Mouse (Mus musculus) heart, embryonic 16.5 days (tissue): ENCODE data around the gene Gm12117. TPM values are rescaled to one million over a fixed set of nuclear protein-coding genes. Genes with fewer than 3 reads are reported as not detected.

Experiments used
- ATAC-seq: fragments of 200-750 bp; cut with Nextera tagmentation; replicated peaks from 2 replicates; pipeline ENCODE4 v1.8.0; 2017; ENCODE audit warnings: moderate number of reproducible peaks; ENCODE audit not compliant: insufficient read depth, low FRiP score; ENCODE audit errors: extremely low read depth
- H3K27ac ChIP-seq: fragments of 300-500 bp; sonication (generic); 2 replicates; pipeline ENCODE4 v1.5.1; 2014; ENCODE audit warnings: mild to moderate bottlenecking, low read length, control low read depth, moderate library complexity
- H3K27me3 ChIP-seq: fragments of 300-500 bp; sonication (generic); 2 replicates; pipeline ENCODE4 v1.6.1; 2014; ENCODE audit warnings: low read length, mixed read lengths; ENCODE audit not compliant: control insufficient read depth, insufficient read depth
- H3K36me3 ChIP-seq: fragments of 300-500 bp; sonication (generic); 2 replicates; pipeline ENCODE4 v1.6.1; 2014; ENCODE audit not compliant: control insufficient read depth, insufficient read depth
- H3K4me1 ChIP-seq: fragments of 300-500 bp; sonication (generic); 2 replicates; pipeline ENCODE4 v1.6.1; 2014; ENCODE audit warnings: low read length, mixed read lengths; ENCODE audit not compliant: control insufficient read depth, insufficient read depth
- H3K4me2 ChIP-seq: fragments of 300-500 bp; sonication (generic); 2 replicates; pipeline ENCODE4 v1.6.1; 2014; ENCODE audit warnings: low read depth, mild to moderate bottlenecking, control low read depth, low read length
- H3K4me3 ChIP-seq: fragments of 300-500 bp; sonication (generic); 2 replicates; pipeline ENCODE4 v1.5.1; 2014; ENCODE audit warnings: mild to moderate bottlenecking, control low read depth, low read length
- H3K9ac ChIP-seq: fragments of 300-500 bp; sonication (generic); 2 replicates; pipeline ENCODE4 v1.6.1; 2014; ENCODE audit warnings: low read length, control low read depth
- H3K9me3 ChIP-seq: fragments of 300-500 bp; sonication (generic); replicated peaks from 2 replicates; pipeline ENCODE4 v1.6.1; 2016; ENCODE audit warnings: low read length; ENCODE audit not compliant: control insufficient read depth
- WGBS: fragments of 180-500 bp; shearing (Covaris S2); extraction: QIAGEN DNeasy Blood & Tissue Kit; methylation state at CpG from one replicate; pipeline ENCODE4 v1.1.7; 2014; 5-methylcytosine and 5-hydroxymethylcytosine counted together
- polyA plus RNA-seq: library from polyadenylated mRNA; unstranded; fragments of >200 nt; fragmentation: Nextera tagmentation; extraction: Ambion mirVana; gene quantifications from 2 replicates; pipeline ENCODE4 v1.2.1, GENCODE M21; 2015

Gene Gm12117
- not detected in 2 replicates for polyA plus RNA-seq

DNA sequence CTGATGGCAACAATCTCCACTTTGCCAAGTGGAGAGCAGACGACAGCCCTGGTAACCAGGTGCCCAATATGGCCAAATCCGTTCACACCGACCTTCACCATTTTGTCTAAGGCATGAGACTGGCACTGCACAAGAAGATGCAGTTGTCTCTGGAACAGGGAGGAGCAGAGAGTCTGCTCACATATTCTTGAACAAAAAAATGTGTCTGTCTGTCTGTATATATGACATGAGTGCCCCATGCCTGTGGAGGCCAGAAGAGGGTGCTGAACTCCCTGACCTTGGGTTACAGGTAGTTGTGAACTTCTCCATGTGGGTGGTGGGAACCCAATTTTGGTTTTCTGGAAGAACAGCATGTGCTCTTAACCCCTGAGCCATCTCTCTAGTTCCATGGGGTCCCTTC lies at the start of gene Gm12117:
TSS of gene Gm12117 (minus strand) at position 101 of the 400 bp plus-strand sequence.
- no peaks in the 10 kb centered on the region for H3K4me1 ChIP-seq
- no peaks in the 10 kb centered on the region for H3K36me3 ChIP-seq
- no peak within 1 kb of the TSS for H3K9ac ChIP-seq
- no peak for ATAC-seq
- no peak within 1 kb of the TSS for H3K4me2 ChIP-seq
- H3K9me3 ChIP-seq, result no peaks in the 10 kb centered on the region
- H3K27me3 ChIP-seq, result no peaks in the 10 kb centered on the region
- no peak within 1 kb of the TSS for H3K27ac ChIP-seq
- WGBS, result 97% methylated on average over 3 of the region's 3 CpGs
- H3K4me3 ChIP-seq, result no peak within 1 kb of the TSS

DNA sequence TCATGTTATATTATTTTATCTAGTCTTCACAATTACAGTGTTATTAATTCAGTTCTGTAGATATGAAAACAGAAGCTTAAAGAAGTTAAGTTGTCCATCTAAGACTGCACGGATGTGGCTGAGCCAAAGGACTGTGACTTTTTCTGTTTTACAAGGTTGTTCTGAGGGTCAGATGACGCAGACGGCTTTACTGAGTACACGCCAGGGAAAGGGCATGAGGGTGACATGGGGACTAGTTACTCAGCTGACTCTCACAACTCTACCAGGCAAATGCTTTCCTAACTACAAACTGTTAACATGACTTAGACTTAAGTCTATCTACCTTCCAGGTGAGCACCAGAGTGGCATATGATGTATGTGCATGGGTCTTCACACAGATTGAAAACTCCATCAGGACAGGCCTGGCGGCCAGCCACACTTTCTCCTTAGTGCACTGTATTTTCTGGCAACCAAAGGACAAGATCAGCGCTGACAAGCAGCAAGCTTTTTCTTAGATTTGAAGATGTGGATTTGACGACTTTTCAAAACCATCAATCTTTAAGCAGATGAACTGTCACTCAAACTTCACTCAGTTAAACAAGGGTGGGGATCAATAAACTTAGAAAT lies 42.6 kb upstream of the Gm12117 start:
- Histone ChIP-seq H3K4me1 (no peaks in the 10 kb centered on the region), H3K36me3 (no peaks in the 10 kb centered on the region), H3K9me3 (no peaks in the 10 kb centered on the region), H3K4me2 (no peak overlapping the region), H3K27me3 (no peaks in the 10 kb centered on the region), H3K27ac (no peak overlapping the region), H3K9ac (no peak overlapping the region), H3K4me3 (no peak overlapping the region)
- ATAC-seq, result no peak
- WGBS, result 80% methylated on average over 7 of the region's 7 CpGs

DNA sequence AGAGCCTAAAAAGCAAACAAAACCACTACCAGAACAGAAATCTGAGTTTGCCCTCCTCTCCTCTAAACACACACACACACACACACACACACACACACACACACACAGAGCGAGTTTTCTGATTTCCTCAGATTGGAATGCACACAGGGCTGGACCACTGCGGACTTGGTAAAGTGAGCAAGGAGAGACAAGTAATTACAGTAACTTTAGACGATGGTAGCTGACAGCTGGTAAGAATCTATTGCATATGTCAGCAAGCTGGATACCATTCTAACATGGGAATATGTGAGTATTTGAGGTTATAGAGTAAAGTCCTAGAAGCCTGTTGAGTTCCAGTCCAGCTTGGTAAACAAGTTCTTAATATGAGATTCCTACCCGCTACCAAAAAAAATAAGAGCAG lies 33.0 kb upstream of the Gm12117 start:
- Histone ChIP-seq H3K4me2 (no peak overlapping the region), H3K27me3 (no peaks in the 10 kb centered on the region), H3K4me1 (no peaks in the 10 kb centered on the region), H3K4me3 (no peak overlapping the region), H3K36me3 (no peaks in the 10 kb centered on the region), H3K9ac (no peak overlapping the region), H3K27ac (no peak overlapping the region), H3K9me3 (no peaks in the 10 kb centered on the region)
- no peak for ATAC-seq
- WGBS, result 75% methylated on average over 4 of the region's 4 CpGs

DNA sequence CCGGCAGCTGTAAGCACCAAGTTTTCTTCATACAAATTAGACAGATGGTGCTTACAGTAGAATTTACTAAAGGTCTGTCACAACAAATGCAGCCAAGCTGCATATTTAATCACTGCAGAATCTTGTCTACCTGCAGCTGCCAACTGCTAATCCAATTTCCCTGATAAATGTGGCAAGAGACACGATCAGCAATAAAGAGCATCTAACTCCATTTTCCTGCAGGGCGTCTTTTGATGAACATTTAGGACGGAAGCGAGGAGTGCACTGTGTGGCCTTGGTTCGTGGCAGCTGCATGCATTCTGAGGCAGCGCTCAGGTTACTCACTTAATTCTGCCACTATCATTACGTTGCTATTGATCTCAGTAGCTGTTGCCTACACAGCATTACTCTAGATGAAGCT lies 24.3 kb upstream of the Gm12117 start:
- no peak for ATAC-seq
- 73% methylated on average over 8 of the region's 8 CpGs for WGBS
- H3K9me3 ChIP-seq, result no peaks in the 10 kb centered on the region
- H3K9ac ChIP-seq, result no peak overlapping the region
- H3K36me3 ChIP-seq, result no peaks in the 10 kb centered on the region
- H3K4me3 ChIP-seq, result no peak overlapping the region
- no peaks in the 10 kb centered on the region for H3K4me1 ChIP-seq
- H3K27me3 ChIP-seq, result no peaks in the 10 kb centered on the region
- H3K27ac ChIP-seq, result no peak overlapping the region
- no peak overlapping the region for H3K4me2 ChIP-seq

GRCm38 (mm10) chr11:33299371-33299770 lies 22.8 kb upstream of the Gm12117 start:
- no peak for ATAC-seq
- H3K27ac ChIP-seq, result no peak overlapping the region
- 72% methylated on average over 11 of the region's 11 CpGs for WGBS

GRCm38 (mm10) chr11:33297121-33297520 lies 20.6 kb upstream of the Gm12117 start:
- no peak for ATAC-seq
- Histone ChIP-seq H3K36me3 (no peaks in the 10 kb centered on the region), H3K27ac (no peak overlapping the region), H3K9ac (no peak overlapping the region), H3K9me3 (no peaks in the 10 kb centered on the region), H3K4me1 (no peaks in the 10 kb centered on the region), H3K27me3 (no peaks in the 10 kb centered on the region), H3K4me2 (no peak overlapping the region), H3K4me3 (no peak overlapping the region)
- WGBS, result 84% methylated on average over 8 of the region's 8 CpGs

More at GRCm38 (mm10) chr11:33299371-33299770, 22.8 kb upstream of the Gm12117 start:
- Histone ChIP-seq H3K4me3 (no peak overlapping the region), H3K4me1 (no peaks in the 10 kb centered on the region), H3K36me3 (no peaks in the 10 kb centered on the region), H3K9ac (no peak overlapping the region), H3K9me3 (no peaks in the 10 kb centered on the region), H3K4me2 (no peak overlapping the region), H3K27me3 (no peaks in the 10 kb centered on the region)

DNA sequence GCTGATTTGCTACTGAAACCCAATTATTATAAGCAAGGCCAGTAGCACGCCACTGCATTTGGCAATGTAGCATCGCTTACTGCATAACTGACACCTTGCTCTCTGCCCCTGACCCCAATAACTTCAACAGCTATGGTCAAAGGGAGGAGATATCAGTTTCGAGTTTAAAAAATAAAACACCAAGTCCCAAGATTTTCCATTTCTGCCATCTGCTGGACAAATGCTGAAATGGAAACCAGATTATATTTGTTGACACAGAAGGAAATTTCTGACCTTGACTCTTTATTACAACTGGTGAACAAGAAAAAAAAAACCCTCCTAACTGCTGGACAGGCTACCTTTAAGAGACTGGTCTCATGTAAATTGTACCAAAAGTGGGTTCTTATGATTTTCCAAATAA lies 18.9 kb upstream of the Gm12117 start:
- WGBS, result 50% methylated on average over 3 of the region's 3 CpGs
- H3K9ac ChIP-seq, result no peak overlapping the region

GRCm38 (mm10) chr11:33294063-33294462 lies 17.5 kb upstream of the Gm12117 start:
- 63% methylated on average over 6 of the region's 6 CpGs for WGBS

More for the DNA sequence above, 18.9 kb upstream of the Gm12117 start:
- Histone ChIP-seq H3K4me3 (no peak overlapping the region), H3K4me1 (no peaks in the 10 kb centered on the region), H3K36me3 (no peaks in the 10 kb centered on the region), H3K27ac (no peak overlapping the region), H3K27me3 (no peaks in the 10 kb centered on the region), H3K4me2 (no peak overlapping the region), H3K9me3 (no peaks in the 10 kb centered on the region)
- no peak for ATAC-seq

DNA sequence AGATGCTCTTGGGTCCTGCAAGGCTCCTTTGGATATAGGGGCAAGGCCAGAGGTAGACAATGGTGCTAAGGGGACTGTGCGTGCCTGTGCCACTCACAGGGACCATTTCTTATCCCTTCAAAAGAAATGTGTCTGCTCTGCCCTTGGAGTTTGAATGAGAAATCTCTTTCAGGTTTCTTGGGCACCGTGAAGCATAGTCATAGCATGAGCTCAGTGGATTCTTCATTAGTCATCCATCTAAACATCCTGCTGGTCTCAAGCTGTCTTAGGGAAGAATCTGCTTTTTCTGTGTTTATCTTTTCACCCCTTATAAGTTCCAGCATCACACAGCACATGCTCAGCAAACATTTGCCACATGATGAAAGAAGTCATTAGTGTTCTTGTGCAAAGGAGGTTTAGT lies 2.0 kb upstream of the Gm12117 start:
- Histone ChIP-seq H3K9me3 (no peaks in the 10 kb centered on the region), H3K4me3 (no peak overlapping the region), H3K9ac (no peak overlapping the region), H3K27me3 (no peaks in the 10 kb centered on the region), H3K27ac (no peak overlapping the region), H3K4me1 (no peaks in the 10 kb centered on the region), H3K36me3 (no peaks in the 10 kb centered on the region), H3K4me2 (no peak overlapping the region)
- no peak for ATAC-seq
- WGBS, result 84% methylated on average over 2 of the region's 2 CpGs

More at GRCm38 (mm10) chr11:33294063-33294462, 17.5 kb upstream of the Gm12117 start:
- H3K4me2 ChIP-seq, result no peak overlapping the region
- H3K27ac ChIP-seq, result no peak overlapping the region
- H3K9ac ChIP-seq, result no peak overlapping the region
- H3K27me3 ChIP-seq, result no peaks in the 10 kb centered on the region
- no peaks in the 10 kb centered on the region for H3K4me1 ChIP-seq
- no peak for ATAC-seq
- no peaks in the 10 kb centered on the region for H3K9me3 ChIP-seq
- H3K4me3 ChIP-seq, result no peak overlapping the region
- no peaks in the 10 kb centered on the region for H3K36me3 ChIP-seq
